Mouse (Mus musculus): Measurements from ENCODE around the gene Dnali1.

DNA sequence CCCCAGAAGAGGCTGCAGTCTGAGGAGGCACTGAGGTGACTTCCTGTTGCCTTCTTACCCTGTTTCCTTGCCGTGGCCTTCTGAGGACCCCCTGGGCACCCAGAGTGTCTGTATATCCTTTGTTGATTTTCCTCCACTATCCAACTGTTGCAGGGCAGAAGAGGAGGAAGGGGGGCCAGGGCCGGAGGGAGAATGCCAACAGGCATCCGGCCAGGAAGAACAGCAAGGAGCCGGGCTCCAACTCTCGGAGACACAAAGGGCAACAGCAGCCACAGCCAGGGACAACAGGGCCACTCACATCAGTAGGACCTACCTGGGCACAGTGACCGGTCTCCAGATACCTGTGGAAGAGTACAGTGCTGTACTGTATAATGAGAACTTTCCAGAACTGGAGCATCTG, 57.3 kb downstream of the Dnali1 start:
- no peak for TF ChIP-seq CTCF (IDR thresholded peaks at IDR 0.05; ENCODE audit: low read depth, low read length)
- TF ChIP-seq POLR2A (IDR thresholded peaks at IDR 0.05; ENCODE audit: borderline replicate concordance, low read depth, low read length), result no peak

All from bone marrow macrophage, adult 2 months (primary cell).